Mouse (Mus musculus) right cerebral cortex, adult 18-20 months (tissue): ENCODE results near the gene Cd9.
"Not testable (repeated sequence)": the region's sequence is repeated elsewhere in the genome, so short reads cannot be mapped to it uniquely, and the experiment has no call there.

Experiments
- DNase-seq: peaks from one replicate; pipeline ENCODE4 v3.0.0; 2022; ENCODE audit warnings: mixed read lengths

The Cd9 gene

GRCm38 (mm10) chr6:125496417-125496816, 1.8 kb upstream of the Cd9 start:
- DNase-seq: no peak

- no peak for DNase-seq
Observed at GRCm38 (mm10) chr6:125495361-125495760, 770 bp upstream of the Cd9 start.

GRCm38 (mm10) chr6:125493147-125493546, 1.4 kb downstream of the Cd9 start:
- no peak for DNase-seq

- no peak for DNase-seq
Observed at GRCm38 (mm10) chr6:125492664-125493063, 1.9 kb downstream of the Cd9 start.

- DNase-seq: no peak
Observed at GRCm38 (mm10) chr6:125492033-125492432, 2.6 kb downstream of the Cd9 start.

GRCm38 (mm10) chr6:125491393-125491792, 3.2 kb downstream of the Cd9 start:
- DNase-seq: no peak

- no peak for DNase-seq
Observed at GRCm38 (mm10) chr6:125489881-125490559, 4.6 kb downstream of the Cd9 start.

GRCm38 (mm10) chr6:125485589-125485988, 9.0 kb downstream of the Cd9 start:
- no peak for DNase-seq

- no peak for DNase-seq
Observed at GRCm38 (mm10) chr6:125484721-125485120, 9.9 kb downstream of the Cd9 start.

- DNase-seq: not testable (repeated sequence)
Observed at GRCm38 (mm10) chr6:125484313-125484660, 10.3 kb downstream of the Cd9 start.

GRCm38 (mm10) chr6:125483515-125484312, 10.9 kb downstream of the Cd9 start:
- no peak for DNase-seq

- DNase-seq: no peak
Observed at GRCm38 (mm10) chr6:125482427-125482831, 12.2 kb downstream of the Cd9 start.

GRCm38 (mm10) chr6:125481667-125482390, 12.8 kb downstream of the Cd9 start:
- no peak for DNase-seq

GRCm38 (mm10) chr6:125480396-125481361, 13.9 kb downstream of the Cd9 start:
- DNase-seq: no peak

GRCm38 (mm10) chr6:125479359-125479758, 15.2 kb downstream of the Cd9 start:
- DNase-seq: no peak

- DNase-seq: no peak
Observed at GRCm38 (mm10) chr6:125478135-125479128, 16.2 kb downstream of the Cd9 start.

- no peak for DNase-seq
Observed at GRCm38 (mm10) chr6:125476826-125477589, 17.6 kb downstream of the Cd9 start.

GRCm38 (mm10) chr6:125476090-125476489, 18.5 kb downstream of the Cd9 start:
- no peak for DNase-seq

GRCm38 (mm10) chr6:125475184-125475583, 19.4 kb downstream of the Cd9 start:
- DNase-seq: no peak

- DNase-seq: no peak
Observed at GRCm38 (mm10) chr6:125473939-125474338, 20.7 kb downstream of the Cd9 start.
